Mouse (Mus musculus): ENCODE data around the gene Dcakd. TPM values are rescaled to one million over a fixed set of nuclear protein-coding genes. Genes with fewer than 3 reads are reported as not detected.

Dcakd gene
- total RNA-seq, 2 experiments from 2014 or later = 67.7 to 68.1 TPM

GRCm38 (mm10) chr11:103051249-103051691 lies 23.1 kb upstream of the Dcakd start:
- intact Hi-C loops (cut with DNase I) = no loop called here
- peak; percentile 45 to 70 for DNase-seq (ENCODE audit: low spot score in 2 of 2)

GRCm38 (mm10) chr11:103050153-103050552 lies 22.0 kb upstream of the Dcakd start:
- intact Hi-C loops (cut with DNase I) = no loop called here
- DNase-seq (ENCODE audit: low spot score in 2 of 2) = no peak

GRCm38 (mm10) chr11:103049611-103050010 lies 21.5 kb upstream of the Dcakd start:
- intact Hi-C loops (cut with DNase I) = no loop called here

GRCm38 (mm10) chr11:103046286-103046685 lies 18.2 kb upstream of the Dcakd start:
- intact Hi-C loops (cut with DNase I) = no loop called here
- no peak for DNase-seq (ENCODE audit: low spot score in 2 of 2)

More at GRCm38 (mm10) chr11:103049611-103050010, 21.5 kb upstream of the Dcakd start:
- no peak for DNase-seq (ENCODE audit: low spot score in 2 of 2)

GRCm38 (mm10) chr11:103043982-103044381 lies 15.8 kb upstream of the Dcakd start:
- no peak for DNase-seq (ENCODE audit: low spot score in 2 of 2)
- intact Hi-C loops (cut with DNase I) = no loop called here

- intact Hi-C loops (cut with DNase I) = no loop called here
- DNase-seq (ENCODE audit: low spot score in 2 of 2) = no peak
Observed at GRCm38 (mm10) chr11:103042828-103043227, 14.7 kb upstream of the Dcakd start.

GRCm38 (mm10) chr11:103038037-103038436 lies 9.9 kb upstream of the Dcakd start:
- intact Hi-C loops (cut with DNase I) = loop anchor here (1.0 kb wide), 1 partner anchor 35 kb away; no protein-coding TSS in a partner anchor

GRCm38 (mm10) chr11:103036881-103037465 lies 8.8 kb upstream of the Dcakd start:
- DNase-seq (ENCODE audit: low spot score in 2 of 2) = no peak
- intact Hi-C loops (cut with DNase I) = no loop called here

More at GRCm38 (mm10) chr11:103038037-103038436, 9.9 kb upstream of the Dcakd start:
- peak; percentile 54 to 92 for DNase-seq (ENCODE audit: low spot score in 2 of 2)

- no peak for DNase-seq (ENCODE audit: low spot score in 2 of 2)
- intact Hi-C loops (cut with DNase I) = no loop called here
Observed at GRCm38 (mm10) chr11:103035007-103035406, 6.9 kb upstream of the Dcakd start.

GRCm38 (mm10) chr11:103033030-103033429 lies 4.9 kb upstream of the Dcakd start:
- intact Hi-C loops (cut with DNase I) = no loop called here

GRCm38 (mm10) chr11:103027570-103028175 lies 460 bp downstream of the Dcakd start:
- intact Hi-C loops (cut with DNase I) = loop anchor here (1.0 kb wide), 1 partner anchor 10 kb away; no protein-coding TSS in a partner anchor

More at GRCm38 (mm10) chr11:103033030-103033429, 4.9 kb upstream of the Dcakd start:
- DNase-seq (ENCODE audit: low spot score in 2 of 2) = peak; percentile 73 to 90

GRCm38 (mm10) chr11:103026901-103027300 lies 1.2 kb downstream of the Dcakd start:
- intact Hi-C loops (cut with DNase I) = no loop called here
- no peak for DNase-seq (ENCODE audit: low spot score in 2 of 2)

More at GRCm38 (mm10) chr11:103027570-103028175, 460 bp downstream of the Dcakd start:
- no peak for DNase-seq (ENCODE audit: low spot score in 2 of 2)

- no peak for DNase-seq (ENCODE audit: low spot score in 2 of 2)
- intact Hi-C loops (cut with DNase I) = no loop called here
Observed at GRCm38 (mm10) chr11:103023974-103024373, 4.2 kb downstream of the Dcakd start.

GRCm38 (mm10) chr11:103020713-103021335 lies 7.3 kb downstream of the Dcakd start:
- no peak for DNase-seq (ENCODE audit: low spot score in 2 of 2)
- intact Hi-C loops (cut with DNase I) = no loop called here

- intact Hi-C loops (cut with DNase I) = no loop called here
- no peak for DNase-seq (ENCODE audit: low spot score in 2 of 2)
Observed at GRCm38 (mm10) chr11:103019325-103019724, 8.8 kb downstream of the Dcakd start.

GRCm38 (mm10) chr11:103018860-103019259 lies 9.3 kb downstream of the Dcakd start:
- no peak for DNase-seq (ENCODE audit: low spot score in 2 of 2)
- intact Hi-C loops (cut with DNase I) = no loop called here

GRCm38 (mm10) chr11:103017661-103018060 lies 10.5 kb downstream of the Dcakd start:
- intact Hi-C loops (cut with DNase I) = loop anchor here (1.0 kb wide), 1 partner anchor 11 kb away; the partner anchor contains the start of genes Dcakd and Nmt1

GRCm38 (mm10) chr11:103016930-103017329 lies 11.2 kb downstream of the Dcakd start:
- DNase-seq (ENCODE audit: low spot score in 2 of 2) = peak; percentile 98
- intact Hi-C loops (cut with DNase I) = loop anchor here (1.0 kb wide), 1 partner anchor 11 kb away; the partner anchor contains the start of genes Dcakd and Nmt1

More at GRCm38 (mm10) chr11:103017661-103018060, 10.5 kb downstream of the Dcakd start:
- DNase-seq (ENCODE audit: low spot score in 2 of 2) = no peak

- intact Hi-C loops (cut with DNase I) = no loop called here
- no peak for DNase-seq (ENCODE audit: low spot score in 2 of 2)
Observed at GRCm38 (mm10) chr11:103015881-103016825, 12.0 kb downstream of the Dcakd start.

Measured in left cerebral cortex, postnatal 25 days (tissue).